Mouse (Mus musculus) heart, postnatal 14 days (tissue): ENCODE measurements around the gene Coro1b. TPM values are rescaled to one million over a fixed set of nuclear protein-coding genes. Genes with fewer than 3 reads are reported as not detected.
"Not testable (repeated sequence)": the region's sequence is repeated elsewhere in the genome, so short reads cannot be mapped to it uniquely, and the experiment has no call there.

Experiments
- DNase-seq, 2 experiments: peaks; one replicate each; pipeline ENCODE4 v3.0.0; 2021 to 2022
- intact Hi-C: fragments of 180-260 bp; cut with DNase I; formaldehyde crosslinking; loops from one replicate; pipeline ENCODE4 v1.15.1; 2025
- total RNA-seq, 2 experiments: library from RNA; stranded (reverse); gene quantifications; 2 replicates each; pipeline ENCODE4 v1.2.3; 2021

Gene Coro1b
- total RNA-seq, 2 experiments from 2014 or later: 61.9 to 70.9 TPM

DNA sequence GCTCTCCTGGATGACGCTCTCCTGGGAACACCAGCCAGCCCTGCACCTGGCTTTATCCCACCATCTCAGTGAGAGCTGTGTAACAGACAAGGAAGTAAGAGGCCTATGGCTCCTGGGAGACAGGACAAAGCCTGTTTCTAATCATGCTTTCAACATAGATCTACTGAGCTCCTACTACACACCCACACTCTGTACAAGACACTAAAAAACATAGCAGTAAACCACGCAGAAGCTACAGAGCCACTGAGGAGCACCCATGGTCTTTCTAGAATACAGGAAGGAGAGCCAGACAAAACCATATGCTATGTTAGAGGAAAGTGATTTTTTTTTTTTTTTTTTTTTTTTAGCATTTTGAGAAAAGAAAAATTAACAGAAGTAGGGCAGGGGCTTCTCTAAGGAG is 30.1 kb upstream of the Coro1b start:
- intact Hi-C loops: no loop called here

DNA sequence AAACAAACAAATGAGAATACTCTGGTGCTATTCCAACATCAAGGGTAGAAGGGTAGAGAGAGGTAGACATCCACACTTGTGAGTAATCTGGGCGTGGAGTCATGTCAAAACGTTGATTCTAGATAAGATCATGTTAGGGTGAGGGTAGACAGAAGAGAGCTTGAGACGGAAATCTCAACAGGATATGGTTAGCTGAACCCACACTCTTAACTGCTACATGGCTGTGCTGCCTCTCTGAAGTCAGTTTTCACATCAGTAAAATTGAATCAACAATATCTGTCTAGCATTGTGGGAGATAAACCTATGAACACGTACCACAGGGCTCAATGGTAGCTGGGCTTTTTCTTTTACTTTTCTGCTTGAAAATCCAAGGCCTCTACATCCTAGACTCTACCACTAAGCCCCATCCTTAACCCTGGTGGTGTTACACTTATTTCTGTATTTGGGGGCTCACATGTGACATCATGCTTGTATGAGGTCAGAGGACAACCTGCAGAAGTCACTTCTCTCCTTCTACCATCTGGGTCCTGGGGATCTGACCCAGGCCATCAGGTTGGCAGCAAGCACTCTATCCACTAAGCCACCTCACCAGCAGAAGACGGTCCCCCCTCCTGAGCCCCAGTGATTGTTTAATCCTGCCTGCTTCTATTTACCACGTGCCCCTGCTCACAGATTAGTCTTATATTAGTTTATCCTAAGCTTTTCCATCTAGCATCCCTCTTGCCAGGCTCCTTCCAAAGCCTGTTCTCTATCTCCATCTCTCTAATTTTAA is 28.5 kb upstream of the Coro1b start:
- DNase-seq: no peak
- intact Hi-C loops: no loop called here

More for the DNA sequence above, 30.1 kb upstream of the Coro1b start:
- DNase-seq: no peak

DNA sequence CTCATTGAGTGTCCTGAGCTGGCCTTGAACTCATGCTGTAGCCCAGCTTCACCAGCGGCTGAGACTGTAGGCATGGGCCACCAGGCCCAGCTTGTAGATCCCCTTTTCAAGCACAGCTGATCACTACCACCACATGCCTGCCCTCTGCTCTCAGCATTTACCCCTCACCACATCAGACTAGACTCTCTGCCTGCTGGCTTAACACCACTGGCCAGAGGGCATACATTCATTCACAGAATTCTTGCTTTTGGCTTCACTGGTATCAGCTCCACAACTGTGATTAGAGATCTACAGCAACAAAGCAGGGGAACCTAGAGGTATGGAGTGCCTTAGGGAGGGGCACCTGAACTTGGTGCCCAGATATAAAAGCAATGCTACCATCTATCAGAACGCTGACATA is 27.9 kb upstream of the Coro1b start:
- no peak for DNase-seq
- intact Hi-C loops: no loop called here

DNA sequence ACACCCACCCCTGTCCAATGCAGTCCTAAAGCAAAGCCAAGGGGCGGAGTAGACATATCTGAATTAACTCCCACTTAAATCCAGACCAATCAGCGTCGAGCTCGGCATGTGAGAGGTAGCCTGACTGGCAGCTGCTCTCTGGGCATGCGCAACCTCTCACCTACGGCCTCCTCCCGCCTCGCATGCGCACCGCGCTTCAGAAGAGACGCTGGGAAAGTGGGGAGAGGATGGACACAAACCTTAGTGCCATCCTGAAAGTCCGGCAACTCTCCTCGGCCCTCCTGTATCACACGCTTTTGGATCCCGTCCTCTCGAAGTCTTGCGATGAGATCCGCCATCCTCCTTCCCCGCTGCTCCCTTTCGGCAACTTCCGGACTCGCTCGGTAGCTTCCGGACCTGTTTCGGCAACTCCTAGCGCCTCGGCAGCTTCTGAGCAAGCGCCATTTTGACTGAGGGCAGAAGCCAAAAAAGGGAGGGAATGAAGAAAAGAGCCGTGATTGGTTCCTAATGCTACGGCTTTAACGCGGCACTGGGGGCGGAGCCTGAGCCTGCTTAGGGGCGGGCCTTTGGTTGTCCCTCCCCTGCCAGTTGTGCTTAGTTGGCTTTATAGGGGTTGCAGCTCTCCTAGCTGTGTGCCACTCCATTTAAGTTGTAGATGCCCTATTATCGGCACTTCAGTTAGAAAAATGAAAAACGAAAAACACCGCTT is 27.2 kb upstream of the Coro1b start:
- intact Hi-C loops: no loop called here
- DNase-seq: peak; percentile 94 to 99

DNA sequence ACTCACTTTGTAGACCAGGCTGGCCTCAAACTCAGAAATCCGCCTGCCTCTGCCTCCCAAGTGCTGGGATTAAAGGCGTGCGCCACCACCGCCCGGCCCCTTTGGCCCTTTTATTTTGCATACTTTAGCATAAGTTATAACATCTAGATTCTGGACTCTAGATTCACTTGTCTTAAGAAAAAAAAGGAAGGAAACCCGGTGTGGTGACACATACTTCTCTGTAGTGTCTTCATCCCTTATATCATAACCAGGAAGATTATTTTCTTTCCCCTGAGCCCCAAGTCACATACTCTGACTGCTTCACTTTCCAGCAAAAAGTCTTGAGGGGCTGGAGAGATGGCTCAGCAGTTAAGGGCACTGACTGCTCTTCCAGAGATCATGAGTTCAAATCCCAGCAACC is 26.5 kb upstream of the Coro1b start:
- intact Hi-C loops, DNase-seq: not testable (repeated sequence)

DNA sequence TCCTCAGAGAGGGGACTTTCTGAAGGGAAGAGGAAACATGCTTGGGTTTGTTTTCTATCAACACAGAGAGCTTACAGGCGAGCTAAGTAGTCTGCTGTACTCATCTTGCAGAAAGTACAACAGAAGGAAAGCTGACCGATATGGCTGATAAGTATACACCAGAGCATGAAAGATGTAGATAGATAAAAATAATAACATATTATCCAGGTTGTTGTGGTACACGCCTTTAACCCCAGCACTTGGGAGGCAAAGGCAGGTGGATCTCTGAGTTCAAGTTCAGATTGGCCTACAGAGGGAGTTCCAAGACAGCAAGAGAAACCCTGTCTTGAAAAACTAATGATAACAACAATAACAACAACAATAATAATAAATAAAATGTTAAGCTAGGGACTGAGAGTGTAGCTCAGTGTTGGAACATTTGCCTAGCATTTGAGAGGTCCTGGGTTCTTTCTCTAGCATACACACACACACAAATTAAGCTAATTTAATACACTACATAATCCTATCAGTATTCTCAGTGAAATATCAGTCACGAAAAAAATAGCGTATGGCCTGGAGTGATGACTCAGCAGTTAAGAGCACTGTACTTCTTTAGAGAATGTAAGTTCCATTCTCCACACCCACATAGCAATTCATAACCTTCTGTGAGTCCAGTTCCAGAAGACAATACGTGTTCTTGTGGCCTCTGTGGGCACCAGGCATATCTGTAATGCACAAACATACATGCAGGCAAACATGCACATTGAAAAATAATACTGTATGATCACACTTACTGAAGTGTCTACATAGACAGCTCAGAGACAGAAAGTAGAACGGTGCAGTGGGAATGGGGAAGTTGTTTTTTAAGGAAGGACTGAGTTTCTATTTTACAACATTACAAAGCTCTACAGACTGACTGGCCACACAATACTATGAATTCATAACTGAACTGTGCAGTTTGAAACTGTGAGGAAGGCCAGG is 25.7 kb upstream of the Coro1b start:
- no peak for DNase-seq
- intact Hi-C loops: no loop called here

DNA sequence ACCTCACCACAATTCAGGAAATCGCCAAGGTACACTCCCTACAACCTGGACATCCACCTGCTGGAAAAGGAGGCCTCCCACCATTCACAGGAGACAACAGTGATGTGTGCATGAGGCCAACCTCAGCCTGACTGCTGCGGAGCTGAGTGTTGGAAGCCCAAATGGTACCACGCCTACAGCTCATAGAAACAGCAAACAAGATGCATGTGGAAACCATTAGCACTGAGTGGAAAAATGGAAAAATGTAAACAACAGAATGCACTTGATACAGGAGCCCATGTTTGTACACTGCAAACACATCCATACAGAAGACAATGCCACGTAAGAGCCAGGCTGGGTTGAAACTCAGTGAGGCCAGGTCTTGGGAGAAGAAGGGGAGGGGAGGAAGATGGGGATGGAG is 24.0 kb upstream of the Coro1b start:
- intact Hi-C loops: no loop called here
- DNase-seq: no peak

DNA sequence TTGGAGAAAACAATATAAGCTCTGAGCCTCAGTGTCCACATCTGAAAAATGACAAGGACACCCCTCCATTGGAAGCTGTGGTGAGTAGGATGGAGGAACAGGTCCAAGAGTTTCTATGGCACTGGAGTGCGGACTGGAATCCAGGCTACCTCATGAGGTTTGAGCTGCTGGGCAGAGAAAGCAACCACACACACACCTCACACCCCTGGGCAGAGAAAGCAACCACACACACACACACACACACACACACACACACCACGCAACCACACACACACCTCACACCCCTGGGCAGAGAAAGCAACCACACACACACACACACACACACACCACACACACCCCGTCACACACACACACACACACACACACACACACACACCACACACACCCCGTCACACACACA is 23.2 kb upstream of the Coro1b start:
- DNase-seq: not testable (repeated sequence)
- intact Hi-C loops: loop anchor here (5.0 kb wide), 1 partner anchor 72 kb away; no protein-coding TSS in a partner anchor

DNA sequence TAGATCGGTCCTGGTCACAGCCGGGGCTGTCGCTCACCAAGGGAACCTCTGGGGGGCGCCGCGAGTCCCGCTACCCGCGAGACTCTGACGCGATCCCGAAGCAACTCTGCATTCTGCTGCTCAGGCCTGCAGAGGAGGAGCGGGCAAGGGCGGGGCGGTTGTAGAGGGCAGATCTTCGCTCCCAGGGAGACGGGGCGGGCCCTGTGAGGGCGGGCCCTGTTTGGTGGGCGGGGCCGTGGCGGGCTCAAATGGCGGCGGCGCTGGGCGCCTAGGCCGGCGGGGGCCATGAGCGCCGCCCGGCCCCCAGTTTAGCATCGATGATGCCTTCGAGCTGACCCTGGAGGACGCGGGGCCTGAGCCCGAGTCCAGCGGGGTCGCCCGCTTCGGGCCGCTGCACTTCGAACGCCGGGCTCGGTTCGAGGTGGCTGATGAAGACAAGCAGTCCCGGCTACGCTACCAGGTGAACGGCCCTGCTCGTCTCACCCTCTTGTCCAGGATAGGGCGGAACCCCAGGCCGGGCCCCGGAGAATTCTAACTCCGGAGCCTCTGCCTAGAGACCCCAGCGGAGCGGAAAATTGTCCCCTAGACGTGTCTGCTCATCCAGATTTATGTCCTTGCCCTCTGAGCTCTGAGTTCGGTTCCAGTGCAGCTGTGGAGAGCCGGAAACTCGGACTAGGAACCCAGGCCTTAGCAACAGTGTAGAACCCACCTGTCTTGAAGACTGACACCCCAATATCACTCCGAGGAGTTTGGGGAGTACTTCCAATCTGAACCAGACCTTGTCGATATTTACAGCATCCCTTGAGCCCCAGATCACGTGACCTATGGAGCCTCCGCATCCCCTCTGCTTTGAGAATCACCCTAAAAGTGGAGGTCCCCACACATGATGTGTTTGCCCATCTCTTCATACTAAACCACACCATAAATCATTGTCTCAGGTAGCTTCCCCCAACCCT is 22.4 kb upstream of the Coro1b start, which contains the start of gene Aip:
TSS of gene Aip (minus strand) at position 118 of the 956 bp plus-strand sequence.
- intact Hi-C loops: loop anchor here (2.0 to 5.0 kb wide), 2 partner anchors 71 to 103 kb away; no protein-coding TSS in a partner anchor
- DNase-seq: peak; percentile 98

DNA sequence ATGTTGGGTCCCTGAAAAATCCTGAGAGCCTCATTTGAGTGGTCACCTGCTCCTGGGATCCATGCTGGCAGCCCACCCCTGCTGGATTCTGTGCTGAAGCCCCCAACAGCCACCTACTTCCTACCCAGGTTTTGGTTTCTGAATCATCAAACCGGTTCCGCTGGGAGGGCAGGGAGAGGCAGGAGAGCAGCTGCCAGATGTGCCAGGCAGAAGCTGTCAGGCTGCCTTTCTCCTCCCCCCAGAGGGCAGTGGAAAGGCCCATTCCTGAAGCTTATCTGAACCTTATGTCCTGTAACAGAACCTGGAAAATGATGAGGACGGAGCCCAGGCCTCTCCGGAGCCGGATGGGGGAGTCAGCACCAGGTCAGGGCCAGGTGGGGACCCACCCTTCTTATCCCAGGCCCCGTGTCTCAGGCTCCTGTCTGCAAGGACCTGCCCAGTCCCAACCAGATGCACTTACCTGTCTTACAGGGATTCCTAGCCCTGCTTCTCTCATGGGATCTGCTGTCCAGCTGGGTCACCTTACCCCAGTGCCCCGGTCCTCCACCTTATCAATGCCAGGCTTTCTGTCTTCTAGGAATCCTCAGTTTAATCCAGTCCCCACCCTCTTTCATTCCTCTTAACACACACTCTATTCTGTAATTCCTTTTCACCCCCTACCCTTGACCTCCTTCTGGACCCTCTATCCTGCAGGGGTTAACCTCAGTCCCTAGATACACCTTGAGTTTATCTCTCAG is 21.5 kb upstream of the Coro1b start:
- intact Hi-C loops: loop anchor here (2.0 to 5.0 kb wide), 2 partner anchors 70 to 102 kb away; no protein-coding TSS in a partner anchor
- DNase-seq: no peak

DNA sequence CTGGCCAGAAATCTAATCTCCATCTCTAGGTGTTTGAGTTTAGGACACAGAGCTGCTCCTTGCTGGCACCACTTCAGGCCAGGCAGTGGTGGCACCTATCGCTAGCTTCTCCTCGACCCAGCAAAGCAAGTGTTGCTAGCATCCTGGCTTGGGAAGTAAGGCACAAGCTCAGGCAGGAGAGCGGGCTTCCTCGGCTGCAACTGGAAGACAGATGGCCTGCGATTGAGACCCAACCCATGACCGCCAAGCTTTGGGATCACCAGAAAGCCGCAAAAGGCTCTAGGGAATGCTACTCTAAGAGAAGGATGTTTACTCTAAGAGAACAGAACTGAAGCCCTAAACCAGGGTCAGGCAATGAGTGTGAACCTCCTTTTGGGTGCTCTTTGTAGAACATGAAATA is 19.0 kb upstream of the Coro1b start:
- intact Hi-C loops: loop anchor here (5.0 kb wide), 1 partner anchor 68 kb away; no protein-coding TSS in a partner anchor
- no peak for DNase-seq

DNA sequence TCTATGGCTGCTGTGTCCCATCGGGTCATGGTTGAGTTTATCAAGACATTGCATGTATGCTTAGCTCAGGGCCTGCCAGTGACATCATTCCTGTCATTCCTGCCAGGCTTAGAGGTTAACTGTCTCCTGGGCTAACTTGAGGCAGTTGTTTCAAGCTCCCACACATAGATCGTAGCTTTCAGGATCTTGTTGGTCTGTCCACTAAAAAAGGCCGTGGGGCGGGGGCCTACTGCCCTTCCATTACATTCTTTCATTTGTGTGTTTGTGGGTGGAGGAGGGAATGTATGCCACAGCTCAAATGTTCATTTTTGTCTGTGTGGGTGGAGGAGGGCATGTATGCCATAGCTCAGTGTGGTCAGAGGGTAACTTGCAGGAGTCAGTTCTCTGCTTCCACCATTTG is 18.3 kb upstream of the Coro1b start:
- DNase-seq: no peak
- intact Hi-C loops: no loop called here

DNA sequence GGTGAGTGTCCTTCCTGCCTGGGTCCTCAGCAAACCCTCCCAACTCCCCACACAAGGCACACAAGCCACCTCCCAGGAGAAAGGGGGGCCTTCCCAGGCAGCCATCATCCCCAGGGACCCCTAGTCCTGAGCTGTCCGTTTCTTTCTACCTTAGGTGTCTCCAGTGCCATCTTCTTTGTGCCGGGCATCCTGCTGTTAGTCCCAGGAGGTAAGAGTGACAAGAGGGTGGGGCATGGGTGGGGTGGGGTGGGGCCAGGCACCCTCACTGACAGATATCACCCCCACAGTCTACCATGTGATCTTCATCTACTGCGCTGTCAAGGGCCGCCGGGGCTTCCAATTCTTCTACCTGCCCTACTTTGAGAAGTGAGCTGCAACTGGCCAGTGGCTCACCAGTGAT is 17.3 kb upstream of the Coro1b start:
- intact Hi-C loops: no loop called here
- no peak for DNase-seq

DNA sequence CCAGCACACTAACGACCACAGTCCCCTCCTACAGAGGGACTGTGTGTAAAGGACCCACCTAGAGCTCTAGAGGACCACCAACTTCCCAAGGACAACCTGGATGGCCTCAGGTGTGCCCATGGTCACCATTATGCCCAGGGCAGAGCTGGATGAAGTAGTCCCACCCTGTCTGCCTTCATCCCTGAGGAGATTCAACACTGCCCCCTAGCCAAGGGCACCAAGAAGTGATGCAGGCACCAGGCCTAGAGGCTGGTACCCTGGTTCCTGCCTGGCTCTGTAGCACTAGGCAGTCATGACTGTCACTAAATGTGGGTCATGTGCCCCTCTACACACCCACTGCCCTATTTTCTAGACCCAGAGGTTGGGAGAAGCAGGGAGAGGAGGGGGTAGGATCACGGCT is 16.7 kb upstream of the Coro1b start:
- no peak for DNase-seq
- intact Hi-C loops: no loop called here

DNA sequence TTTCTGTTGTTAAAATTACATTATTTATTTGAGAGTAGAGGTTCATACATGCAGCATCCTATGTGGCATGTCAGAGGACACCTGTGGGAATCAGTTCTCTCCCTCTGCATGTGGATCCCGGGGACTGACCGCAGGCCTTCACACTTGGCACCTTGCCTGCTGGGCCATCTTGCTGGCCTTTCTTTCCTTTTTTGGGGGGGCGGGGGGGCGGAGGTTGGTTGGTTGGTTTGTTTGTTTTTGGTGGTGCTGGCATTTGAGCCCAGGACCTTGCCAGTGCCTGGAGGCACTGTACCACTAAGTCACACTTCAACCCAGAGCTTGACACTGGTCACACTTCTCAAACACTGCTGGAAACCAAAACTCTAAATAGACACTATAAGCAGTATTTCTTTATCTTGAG is 14.1 kb upstream of the Coro1b start:
- no peak for DNase-seq
- intact Hi-C loops: no loop called here

DNA sequence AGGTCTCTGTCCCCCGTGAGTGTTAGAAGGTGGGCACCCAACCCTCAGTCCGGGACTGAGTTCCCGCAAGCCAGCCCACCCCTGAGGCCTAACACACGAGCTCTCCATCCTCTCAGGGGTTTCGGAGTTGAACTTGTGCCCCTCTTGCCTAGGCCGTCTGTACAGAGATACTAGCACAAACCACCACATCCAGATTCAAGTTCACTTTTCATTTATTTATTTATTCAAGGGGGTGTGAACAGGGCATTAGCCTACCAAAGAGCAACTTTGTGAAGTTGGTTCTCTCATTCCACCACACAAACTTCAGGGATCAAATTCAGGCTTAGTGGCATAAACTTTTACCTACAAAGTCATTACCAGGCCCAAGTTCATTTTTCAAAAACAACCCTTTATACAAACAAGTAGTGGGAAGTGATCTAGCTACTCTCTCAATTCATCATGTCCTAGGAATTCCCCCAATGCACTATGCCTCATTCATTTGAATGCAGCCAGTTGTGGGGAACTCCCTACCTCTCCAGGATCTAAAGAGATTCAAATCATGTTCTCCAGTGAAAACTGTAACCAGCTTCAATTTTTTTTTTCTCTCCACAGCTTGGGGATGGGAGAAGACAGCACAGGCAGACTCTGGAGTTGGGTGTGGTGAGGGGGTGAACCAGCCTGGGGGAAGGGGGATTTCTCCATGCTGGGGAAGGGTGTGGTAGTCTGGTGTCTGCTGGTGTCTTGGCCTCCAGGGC is 13.0 kb upstream of the Coro1b start:
- intact Hi-C loops, DNase-seq: not testable (repeated sequence)

DNA sequence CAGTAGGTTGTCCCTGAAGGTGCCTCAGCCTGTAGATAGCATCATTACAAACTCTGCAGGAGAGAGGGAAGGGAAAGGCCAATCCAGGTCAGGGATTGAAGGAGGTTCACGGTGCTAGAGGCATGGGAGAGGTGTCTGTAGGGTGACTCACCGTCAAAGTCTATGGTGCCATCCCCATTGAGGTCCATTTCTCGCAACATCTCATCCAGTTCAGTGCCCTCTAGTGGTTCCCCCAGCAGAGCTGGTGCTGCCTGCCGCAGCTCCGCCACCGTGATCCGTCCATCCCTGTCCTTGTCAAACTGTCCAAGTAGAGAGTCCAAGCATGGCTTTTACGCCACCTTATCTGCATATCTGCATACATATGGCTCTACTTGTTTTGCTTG is 12.5 kb upstream of the Coro1b start:
- DNase-seq, intact Hi-C loops: not testable (repeated sequence)

DNA sequence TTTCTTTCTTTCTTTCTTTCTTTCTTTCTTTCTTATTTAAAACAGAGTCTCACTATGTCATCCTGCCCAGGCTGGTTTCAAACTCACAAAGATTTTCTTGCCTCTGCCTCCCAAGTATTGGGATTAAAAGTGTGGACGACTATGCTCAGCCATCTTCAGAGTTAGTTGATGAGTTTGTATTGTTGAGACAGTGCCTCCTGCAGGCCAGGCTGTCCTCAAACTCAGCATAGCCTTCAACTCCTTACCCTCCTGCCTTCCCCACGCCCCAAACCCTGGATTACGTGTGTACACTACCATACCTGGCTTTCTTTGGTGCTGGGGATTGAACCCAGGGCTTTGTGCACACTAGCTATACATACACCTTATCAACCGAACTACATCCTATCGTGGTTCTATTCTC is 12.0 kb upstream of the Coro1b start:
- DNase-seq: no peak

More for the DNA sequence above, 12.0 kb upstream of the Coro1b start:
- intact Hi-C loops: no loop called here
